Mouse (Mus musculus): Measurements from ENCODE around the gene Gm43951. TPM values are rescaled to one million over a fixed set of nuclear protein-coding genes. Genes with fewer than 3 reads are reported as not detected.

Gene Gm43951
- polyA plus RNA-seq, 1 experiment from 2014 or later, result 0.24 TPM

Other genes with a start within 250 kb of the Gm43951 start
- 1.7 and 2.0 TPM in 2 replicates for gene Aipl1, start 169.3 kb downstream of the Gm43951 start, polyA plus RNA-seq (2016; fragmentation: Nextera tagmentation; extraction: Ambion mirVana)
- gene Pimreg, start 164.8 kb downstream of the Gm43951 start, polyA plus RNA-seq (2016; fragmentation: Nextera tagmentation; extraction: Ambion mirVana), result 121 and 150 TPM in 2 replicates
- 0.09 and 0.20 TPM in 2 replicates for gene Pitpnm3, start 71.1 kb downstream of the Gm43951 start, polyA plus RNA-seq (2016; fragmentation: Nextera tagmentation; extraction: Ambion mirVana)
- gene 4933427D14Rik, start 619 bp upstream of the Gm43951 start, polyA plus RNA-seq (2016; fragmentation: Nextera tagmentation; extraction: Ambion mirVana), result 7.1 and 9.4 TPM in 2 replicates
- gene Txndc17, start 707 bp upstream of the Gm43951 start, polyA plus RNA-seq (2016; fragmentation: Nextera tagmentation; extraction: Ambion mirVana), result 161 and 183 TPM in 2 replicates
- 26.9 and 36.9 TPM in 2 replicates for gene Med31, start 8.8 kb upstream of the Gm43951 start, polyA plus RNA-seq (2016; fragmentation: Nextera tagmentation; extraction: Ambion mirVana)
- gene Slc13a5, start 60.4 kb upstream of the Gm43951 start, polyA plus RNA-seq (2016; fragmentation: Nextera tagmentation; extraction: Ambion mirVana), result 0.18 and 0.26 TPM in 2 replicates
- gene Xaf1, start 94.8 kb upstream of the Gm43951 start, polyA plus RNA-seq (2016; fragmentation: Nextera tagmentation; extraction: Ambion mirVana), result 1.5 and 1.6 TPM in 2 replicates
- not detected in 2 replicates for gene Fbxo39, start 107.6 kb upstream of the Gm43951 start, polyA plus RNA-seq (2016; fragmentation: Nextera tagmentation; extraction: Ambion mirVana)
- 0.39 and 2.0 TPM in 2 replicates for gene Tekt1, start 155.6 kb upstream of the Gm43951 start, polyA plus RNA-seq (2016; fragmentation: Nextera tagmentation; extraction: Ambion mirVana)
- 148 and 184 TPM in 2 replicates for gene Smtnl2, start 204.9 kb upstream of the Gm43951 start, polyA plus RNA-seq (2016; fragmentation: Nextera tagmentation; extraction: Ambion mirVana)
- gene Ggt6, start 228.7 kb upstream of the Gm43951 start, polyA plus RNA-seq (2016; fragmentation: Nextera tagmentation; extraction: Ambion mirVana), result not detected in 2 replicates
- gene Mybbp1a, start 234.5 kb upstream of the Gm43951 start, polyA plus RNA-seq (2016; fragmentation: Nextera tagmentation; extraction: Ambion mirVana), result 133 and 186 TPM in 2 replicates

All from heart, embryonic 10.5 days (tissue).